Mouse (Mus musculus) hindbrain, embryonic 11.5 days (tissue): ENCODE measurements at regions not wholly inside any gene's neighbourhood (a gene's known extent, or its start where the extent isn't known, plus 50 kb on each side); places are given as distances from the start of the nearest gene placed in this dataset.

Experiments
- ATAC-seq: fragments of 200-750 bp; cut with Nextera tagmentation; 2 replicates; pipeline ENCODE4 v1.8.0; 2017; ENCODE audit warnings: mild to moderate bottlenecking, moderate TSS enrichment, moderate library complexity; ENCODE audit not compliant: low FRiP score
- DNase-seq: peaks from one replicate; pipeline ENCODE4 v3.0.0-alpha.2; 2015; ENCODE audit warnings: low spot score
- H3K27ac ChIP-seq: fragments of 300-500 bp; sonication (generic); 2 replicates; pipeline ENCODE4 v1.5.1; 2014; ENCODE audit warnings: mild to moderate bottlenecking, low read depth, low read length
- H3K27me3 ChIP-seq: fragments of 300-500 bp; sonication (generic); 2 replicates; pipeline ENCODE4 v1.6.1; 2014; ENCODE audit warnings: mild to moderate bottlenecking, low read length, moderate library complexity, mixed read lengths; ENCODE audit not compliant: control insufficient read depth, insufficient read depth
- H3K36me3 ChIP-seq: fragments of 300-500 bp; sonication (generic); 2 replicates; pipeline ENCODE4 v1.6.1; 2014; ENCODE audit warnings: mild to moderate bottlenecking, low read length, moderate library complexity, mixed read lengths; ENCODE audit not compliant: control insufficient read depth, insufficient read depth
- H3K4me1 ChIP-seq: fragments of 300-500 bp; sonication (generic); replicated peaks from 2 replicates; pipeline ENCODE4 v1.6.1; 2014; ENCODE audit warnings: low read length, mixed read lengths; ENCODE audit not compliant: control insufficient read depth, insufficient read depth
- H3K4me2 ChIP-seq: fragments of 300-500 bp; sonication (generic); replicated peaks from 2 replicates; pipeline ENCODE4 v1.6.1; 2014; ENCODE audit warnings: mild to moderate bottlenecking, low read depth, low read length
- H3K4me3 ChIP-seq: fragments of 300-500 bp; sonication (generic); 2 replicates; pipeline ENCODE4 v1.5.1; 2014; ENCODE audit warnings: low read depth, low read length
- H3K9ac ChIP-seq: fragments of 300-500 bp; sonication (generic); 2 replicates; pipeline ENCODE4 v1.6.1; 2014; ENCODE audit warnings: low read depth, low read length
- H3K9me3 ChIP-seq: fragments of 300-500 bp; sonication (generic); 2 replicates; pipeline ENCODE4 v1.6.1; 2016; ENCODE audit warnings: low read length; ENCODE audit not compliant: control insufficient read depth
- WGBS: fragments of 180-500 bp; shearing (Covaris S2); extraction: QIAGEN DNeasy Blood & Tissue Kit; methylation state at CpG from one replicate; pipeline ENCODE4 v1.1.7; 2014; 5-methylcytosine and 5-hydroxymethylcytosine counted together

- no peak overlapping the region for H3K4me2 ChIP-seq
- WGBS, result 88% methylated on average over 10 of the region's 10 CpGs
- ATAC-seq, result no peak
- no peaks in the 10 kb centered on the region for H3K9me3 ChIP-seq
- no peak overlapping the region for H3K9ac ChIP-seq
- H3K27me3 ChIP-seq, result no peaks in the 10 kb centered on the region
- no peak overlapping the region for H3K27ac ChIP-seq
- H3K4me3 ChIP-seq, result no peak overlapping the region
- H3K4me1 ChIP-seq, result no peaks in the 10 kb centered on the region
- no peaks in the 10 kb centered on the region for H3K36me3 ChIP-seq
- DNase-seq, result no peak
Measured at GRCm38 (mm10) chr13:112064681-112065080, 223.6 kb upstream of the Ankrd55 start.

GRCm38 (mm10) chr13:112067066-112067847 is 221.0 kb upstream of the Ankrd55 start:
- Histone ChIP-seq H3K4me3 (no peak overlapping the region), H3K9me3 (no peaks in the 10 kb centered on the region), H3K27ac (no peak overlapping the region), H3K9ac (no peak overlapping the region), H3K4me2 (no peak overlapping the region), H3K36me3 (no peaks in the 10 kb centered on the region), H3K27me3 (no peaks in the 10 kb centered on the region), H3K4me1 (no peaks in the 10 kb centered on the region)
- DNase-seq (no peak), ATAC-seq (no peak)
- WGBS, result 89% methylated on average over 20 of the region's 20 CpGs

GRCm38 (mm10) chr13:112070757-112071156 is 217.5 kb upstream of the Ankrd55 start:
- H3K4me3 ChIP-seq, result no peak overlapping the region
- H3K36me3 ChIP-seq, result no peaks in the 10 kb centered on the region
- no peaks in the 10 kb centered on the region for H3K27me3 ChIP-seq
- H3K9ac ChIP-seq, result no peak overlapping the region
- ATAC-seq (no peak), DNase-seq (no peak)
- no peaks in the 10 kb centered on the region for H3K9me3 ChIP-seq
- no peaks in the 10 kb centered on the region for H3K4me1 ChIP-seq
- 88% methylated on average over 4 of the region's 4 CpGs for WGBS
- H3K27ac ChIP-seq, result no peak overlapping the region
- no peak overlapping the region for H3K4me2 ChIP-seq

GRCm38 (mm10) chr13:112071209-112071955 is 216.9 kb upstream of the Ankrd55 start:
- H3K27me3 ChIP-seq, result no peaks in the 10 kb centered on the region
- H3K9me3 ChIP-seq, result no peaks in the 10 kb centered on the region
- no peak overlapping the region for H3K9ac ChIP-seq
- DNase-seq (no peak), ATAC-seq (no peak)
- no peak overlapping the region for H3K4me2 ChIP-seq
- no peak overlapping the region for H3K4me3 ChIP-seq
- no peaks in the 10 kb centered on the region for H3K4me1 ChIP-seq
- WGBS, result 90% methylated on average over 10 of the region's 10 CpGs
- H3K36me3 ChIP-seq, result no peaks in the 10 kb centered on the region
- H3K27ac ChIP-seq, result no peak overlapping the region

GRCm38 (mm10) chr13:112071956-112072314 is 216.3 kb upstream of the Ankrd55 start:
- H3K27me3 ChIP-seq, result no peaks in the 10 kb centered on the region
- ATAC-seq, result no peak
- WGBS, result 82% methylated on average over 3 of the region's 3 CpGs

GRCm38 (mm10) chr13:112073519-112074406 is 214.5 kb upstream of the Ankrd55 start:
- Histone ChIP-seq H3K9ac (no peak overlapping the region), H3K9me3 (no peaks in the 10 kb centered on the region), H3K27ac (no peak overlapping the region), H3K4me2 (no peak overlapping the region), H3K27me3 (no peaks in the 10 kb centered on the region), H3K36me3 (no peaks in the 10 kb centered on the region), H3K4me1 (no peaks in the 10 kb centered on the region), H3K4me3 (no peak overlapping the region)
- no peak for DNase-seq
- no peak for ATAC-seq
- 82% methylated on average over 6 of the region's 6 CpGs for WGBS

More at GRCm38 (mm10) chr13:112071956-112072314, 216.3 kb upstream of the Ankrd55 start:
- Histone ChIP-seq H3K4me1 (no peaks in the 10 kb centered on the region), H3K4me2 (no peak overlapping the region), H3K36me3 (no peaks in the 10 kb centered on the region), H3K27ac (no peak overlapping the region), H3K4me3 (no peak overlapping the region), H3K9ac (no peak overlapping the region), H3K9me3 (no peaks in the 10 kb centered on the region)
- DNase-seq, result no peak

GRCm38 (mm10) chr13:112075847-112076479 is 212.3 kb upstream of the Ankrd55 start:
- no peak overlapping the region for H3K4me3 ChIP-seq
- 59% methylated on average over 5 of the region's 5 CpGs for WGBS
- no peaks in the 10 kb centered on the region for H3K9me3 ChIP-seq

GRCm38 (mm10) chr13:112078088-112078487 is 210.2 kb upstream of the Ankrd55 start:
- no peak overlapping the region for H3K9ac ChIP-seq
- H3K36me3 ChIP-seq, result no peaks in the 10 kb centered on the region
- no peak overlapping the region for H3K4me3 ChIP-seq
- ATAC-seq (no peak), DNase-seq (no peak)
- H3K9me3 ChIP-seq, result no peaks in the 10 kb centered on the region
- no peaks in the 10 kb centered on the region for H3K27me3 ChIP-seq
- H3K27ac ChIP-seq, result no peak overlapping the region
- no peak overlapping the region for H3K4me2 ChIP-seq
- 88% methylated on average over 5 of the region's 5 CpGs for WGBS
- H3K4me1 ChIP-seq, result no peaks in the 10 kb centered on the region

More at GRCm38 (mm10) chr13:112075847-112076479, 212.3 kb upstream of the Ankrd55 start:
- no peaks in the 10 kb centered on the region for H3K36me3 ChIP-seq
- ATAC-seq (no peak), DNase-seq (no peak)
- H3K27me3 ChIP-seq, result no peaks in the 10 kb centered on the region
- no peak overlapping the region for H3K27ac ChIP-seq
- no peaks in the 10 kb centered on the region for H3K4me1 ChIP-seq
- no peak overlapping the region for H3K9ac ChIP-seq
- no peak overlapping the region for H3K4me2 ChIP-seq
